Mouse (Mus musculus): ENCODE measurements at regions not wholly inside any gene's neighbourhood (a gene's known extent, or its start where the extent isn't known, plus 50 kb on each side); places are given as distances from the start of the nearest gene placed in this dataset.

DNA sequence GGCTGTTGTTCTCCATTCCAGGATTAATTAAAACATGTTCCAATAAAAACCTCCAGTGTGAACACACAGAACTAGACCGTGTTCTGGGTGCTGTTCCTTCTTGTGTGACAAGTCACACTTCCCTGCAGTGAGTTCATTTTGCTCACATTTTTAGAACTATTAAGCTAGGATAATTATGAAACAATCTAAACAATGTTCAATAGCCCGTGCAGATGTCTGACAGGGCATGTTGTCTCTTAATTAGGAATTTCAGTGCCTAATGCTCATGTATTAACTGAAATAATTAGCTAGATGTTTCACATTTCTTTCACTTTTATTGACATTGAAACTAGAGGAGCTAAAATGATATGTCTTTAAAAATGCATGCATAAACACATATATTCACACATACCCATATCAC is 291.5 kb downstream of the Rergl start:
- no peak for TF ChIP-seq POLR2AphosphoS5 (IDR thresholded peaks at IDR 0.05; ENCODE audit: borderline replicate concordance, low read depth, low read length)
- no peak for TF ChIP-seq CTCF (IDR thresholded peaks at IDR 0.05 in 2 of 3, conservative IDR thresholded peaks at IDR 0.05 in 1 of 3; ENCODE audit: control insufficient read depth in 1 of 3, insufficient read depth in 1 of 3, low read depth in 2 of 3, low read length in 3 of 3, poor library complexity in 1 of 3, severe bottlenecking in 1 of 3)
- TF ChIP-seq GATA1 (IDR thresholded peaks at IDR 0.05; ENCODE audit: low read depth, low read length): no peak
- no peak for TF ChIP-seq EP300 (IDR thresholded peaks at IDR 0.05; ENCODE audit: low read depth in 1 of 2, low read length in 2 of 2)
- no peak for TF ChIP-seq MXI1 (IDR thresholded peaks at IDR 0.05; ENCODE audit: low read depth, low read length)
- TF ChIP-seq GABPA (IDR thresholded peaks at IDR 0.05; ENCODE audit: low read depth, low read length): no peak
- no peak for TF ChIP-seq TBP (IDR thresholded peaks at IDR 0.05; ENCODE audit: low read depth, low read length)

Data from MEL (cell line).